Mouse (Mus musculus) liver, embryonic 15.5 days (tissue): ENCODE data around the gene Tgfbr2. TPM values are rescaled to one million over a fixed set of nuclear protein-coding genes. Genes with fewer than 3 reads are reported as not detected.

Experiments used
- ATAC-seq: fragments of 200-750 bp; cut with Nextera tagmentation; 2 replicates; pipeline ENCODE4 v1.8.0; 2017; ENCODE audit warnings: moderate number of reproducible peaks, mild to moderate bottlenecking, moderate library complexity; ENCODE audit not compliant: insufficient read depth
- H3K27ac ChIP-seq: fragments of 300-500 bp; sonication (generic); replicated peaks from 2 replicates; pipeline ENCODE4 v1.5.1; 2015; ENCODE audit warnings: mild to moderate bottlenecking, inconsistent platforms
- H3K27me3 ChIP-seq: fragments of 300-500 bp; sonication (generic); 2 replicates; pipeline ENCODE4 v1.6.1; 2015; ENCODE audit warnings: mild to moderate bottlenecking, inconsistent platforms
- H3K36me3 ChIP-seq: fragments of 300-500 bp; sonication (generic); replicated peaks from 2 replicates; pipeline ENCODE4 v1.6.1; 2015; ENCODE audit warnings: moderate library complexity, mild to moderate bottlenecking, inconsistent platforms
- H3K4me1 ChIP-seq: fragments of 300-500 bp; sonication (generic); replicated peaks from 2 replicates; pipeline ENCODE4 v1.6.1; 2015; ENCODE audit warnings: inconsistent platforms
- H3K4me2 ChIP-seq: fragments of 300-500 bp; sonication (generic); 2 replicates; pipeline ENCODE4 v1.6.1; 2015; ENCODE audit warnings: moderate library complexity, mild to moderate bottlenecking, inconsistent platforms
- H3K4me3 ChIP-seq: fragments of 300-500 bp; sonication (generic); replicated peaks from 2 replicates; pipeline ENCODE4 v1.5.1; 2015; ENCODE audit warnings: mild to moderate bottlenecking, inconsistent platforms
- H3K9ac ChIP-seq: fragments of 300-500 bp; sonication (generic); 2 replicates; pipeline ENCODE4 v1.6.1; 2015; ENCODE audit warnings: moderate library complexity, mild to moderate bottlenecking, inconsistent platforms
- H3K9me3 ChIP-seq: fragments of 300-500 bp; sonication (generic); replicated peaks from 2 replicates; pipeline ENCODE4 v1.6.1; 2016; ENCODE audit warnings: inconsistent platforms
- WGBS: fragments of 180-500 bp; shearing (Covaris S2); methylation state at CpG from one replicate; pipeline ENCODE4 v1.1.7; 2015; ENCODE audit warnings: mixed read lengths; ENCODE audit not compliant: insufficient replicate concordance; 5-methylcytosine and 5-hydroxymethylcytosine counted together
- polyA plus RNA-seq: library from polyadenylated mRNA; unstranded; fragments of >200 nt; fragmentation: Nextera tagmentation; extraction: Ambion mirVana; gene quantifications from 2 replicates; pipeline ENCODE4 v1.2.1, GENCODE M21; 2015

Gene Tgfbr2
- polyA plus RNA-seq, 1 experiment from 2014 or later, result 6.6 TPM

DNA sequence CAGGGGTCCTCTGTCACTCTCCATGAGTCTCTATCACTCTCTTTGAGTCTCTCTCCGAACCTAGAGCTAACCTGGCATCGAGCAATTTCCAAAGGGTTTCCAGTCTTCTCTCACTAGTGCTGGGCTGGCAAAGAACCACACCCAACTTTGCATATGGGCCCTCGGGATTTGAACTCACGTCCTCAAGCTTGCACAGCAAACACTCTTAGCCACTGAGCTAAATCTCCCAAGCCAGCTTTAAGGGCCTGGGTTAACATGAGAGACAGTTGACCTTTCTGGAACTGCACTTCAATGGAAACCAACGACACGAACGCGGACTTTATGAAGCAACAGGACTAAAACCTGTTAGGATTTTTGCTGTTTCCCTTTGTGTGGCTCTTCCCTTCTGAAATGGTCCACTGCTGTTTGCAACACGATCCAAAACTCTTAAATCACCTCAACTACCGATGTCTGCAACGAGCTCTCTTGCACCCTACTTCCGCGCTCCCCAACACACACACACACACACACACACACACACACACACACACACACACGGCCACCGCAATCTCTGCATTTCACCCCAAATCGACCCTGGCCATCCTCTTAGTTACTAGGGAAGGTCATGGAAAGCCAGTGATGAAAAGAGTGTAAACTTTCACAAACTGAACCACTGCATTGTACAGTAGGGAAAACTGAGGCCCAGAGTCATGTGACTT, 1.5 kb downstream of the Tgfbr2 start:
- no peaks in the 10 kb centered on the region for H3K36me3 ChIP-seq
- peak overlapping the region; percentile 65 for H3K4me3 ChIP-seq
- no peak for ATAC-seq
- H3K9ac ChIP-seq, result no peak overlapping the region
- 48% methylated on average over 16 of the region's 16 CpGs for WGBS
- no peaks in the 10 kb centered on the region for H3K9me3 ChIP-seq
- peaks cover 37% of the 10 kb centered on the region for H3K4me1 ChIP-seq
- H3K27me3 ChIP-seq, result peaks cover 12% of the 10 kb centered on the region
- H3K4me2 ChIP-seq, result peak overlapping the region; percentile 72
- peak overlapping the region; percentile 83 for H3K27ac ChIP-seq

DNA sequence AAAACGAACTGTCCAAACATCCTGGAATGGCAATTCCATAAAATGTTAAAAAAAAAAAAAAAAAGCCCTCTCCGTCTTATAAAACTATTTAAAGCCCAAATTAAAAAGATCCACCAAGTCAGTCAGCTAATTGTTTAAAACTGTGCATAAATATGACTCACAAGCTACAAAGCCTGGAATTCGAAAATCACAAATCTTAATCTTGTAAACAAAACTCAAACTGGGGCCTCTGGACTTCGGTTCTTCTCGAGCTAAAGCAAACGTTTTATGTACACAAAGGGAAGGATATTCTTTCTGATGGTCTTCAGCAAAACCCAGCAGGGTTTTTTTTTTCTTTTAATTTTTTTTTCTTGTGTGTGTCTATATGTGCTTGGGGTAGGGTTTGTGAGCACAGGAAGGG, 2.1 kb downstream of the Tgfbr2 start:
- Histone ChIP-seq H3K9ac (no peak overlapping the region), H3K4me1 (peaks cover 37% of the 10 kb centered on the region), H3K27me3 (peaks cover 12% of the 10 kb centered on the region), H3K4me2 (peak overlapping the region; percentile 72), H3K27ac (peak overlapping the region; percentile 38), H3K36me3 (no peaks in the 10 kb centered on the region), H3K9me3 (no peaks in the 10 kb centered on the region), H3K4me3 (0 out of 2 replicates have a peak overlapping the region, but pooled peaks have one; percentile 65)
- WGBS, result 42% methylated on average over 6 of the region's 6 CpGs
- no peak for ATAC-seq

DNA sequence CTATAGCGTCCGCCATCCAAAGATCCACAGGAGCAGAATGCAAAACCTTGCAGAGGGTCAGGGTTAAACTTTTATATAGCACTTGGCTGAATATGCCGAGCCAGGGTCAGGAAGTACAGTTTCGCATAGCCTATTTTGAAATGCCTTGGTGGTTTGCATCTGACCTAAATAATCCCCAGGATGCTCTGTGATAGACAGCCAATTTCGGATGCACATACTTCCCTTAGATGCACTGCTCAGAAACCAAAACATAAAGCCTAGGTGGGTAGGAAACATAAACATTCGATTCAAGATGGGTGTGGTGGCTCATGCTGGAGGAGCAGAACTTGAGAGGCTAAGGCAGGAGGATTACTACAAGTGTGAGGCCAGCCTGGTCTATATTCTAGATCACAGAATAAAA, 6.1 kb downstream of the Tgfbr2 start:
- peaks cover 28% of the 10 kb centered on the region for H3K4me1 ChIP-seq
- peaks cover 1% of the 10 kb centered on the region; the same call in 1 of the 2 replicates for H3K27me3 ChIP-seq
- H3K9me3 ChIP-seq, result no peaks in the 10 kb centered on the region
- no peaks in the 10 kb centered on the region for H3K36me3 ChIP-seq
- ATAC-seq, result no peak
- H3K4me3 ChIP-seq, result no peak overlapping the region
- no peak overlapping the region for H3K9ac ChIP-seq
- WGBS, result 49% methylated on average over 6 of the region's 6 CpGs
- no peak overlapping the region for H3K4me2 ChIP-seq
- H3K27ac ChIP-seq, result no peak overlapping the region

DNA sequence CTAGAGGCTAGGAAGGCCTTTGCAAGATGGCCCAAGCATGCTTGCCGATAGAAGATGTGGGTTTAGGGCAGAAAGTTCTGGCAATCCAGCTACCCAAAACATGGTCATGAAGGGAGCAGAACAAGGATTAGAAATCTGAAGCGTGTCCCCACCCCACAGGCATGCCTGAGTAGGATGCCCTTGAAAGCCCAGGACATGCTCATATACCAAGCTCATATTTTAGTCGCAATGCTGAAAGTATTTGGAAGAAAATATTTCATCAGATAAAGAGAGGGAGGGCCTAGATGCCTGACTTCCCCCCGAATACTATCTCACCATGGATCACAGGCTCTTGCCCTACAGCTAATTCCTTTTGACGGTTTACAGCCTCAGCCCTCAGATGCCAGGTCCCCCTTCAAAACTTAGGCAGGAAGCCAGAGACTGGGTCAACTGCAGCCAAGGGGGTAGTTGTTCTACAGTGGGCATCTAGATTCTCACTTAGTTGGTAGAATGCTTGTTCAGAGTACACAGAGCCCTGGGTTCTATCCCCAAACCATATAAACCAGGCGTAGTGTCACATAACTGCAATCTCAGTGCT, 7.8 kb downstream of the Tgfbr2 start:
- Histone ChIP-seq H3K27ac (no peak overlapping the region), H3K36me3 (no peaks in the 10 kb centered on the region), H3K4me2 (no peak overlapping the region), H3K27me3 (no peaks in the 10 kb centered on the region), H3K4me1 (peaks cover 19% of the 10 kb centered on the region; the same call in 1 of the 2 replicates), H3K4me3 (no peak overlapping the region), H3K9ac (no peak overlapping the region), H3K9me3 (no peaks in the 10 kb centered on the region)
- ATAC-seq, result no peak
- WGBS, result 48% methylated on average over 6 of the region's 6 CpGs

DNA sequence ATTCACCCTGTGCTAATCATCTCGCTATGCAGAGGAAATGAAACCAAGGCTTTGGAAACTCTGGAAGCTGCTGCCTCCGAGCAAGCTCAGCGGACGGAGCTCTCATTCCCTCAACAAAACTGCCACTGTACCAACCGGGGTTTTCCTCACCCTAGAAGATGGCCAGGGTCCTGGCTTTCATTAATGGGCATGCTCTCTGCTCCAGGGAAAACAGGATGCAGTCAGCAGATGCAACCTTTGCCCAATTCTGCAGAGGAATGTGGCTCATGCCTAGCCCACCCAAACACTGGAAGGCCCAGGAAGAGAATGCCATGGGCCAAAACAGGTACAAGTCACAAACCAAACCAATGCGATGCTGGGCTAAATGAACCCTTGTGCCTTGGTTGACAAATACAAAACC, 8.8 kb downstream of the Tgfbr2 start:
- Histone ChIP-seq H3K27ac (no peak overlapping the region), H3K4me2 (no peak overlapping the region), H3K4me1 (peaks cover 19% of the 10 kb centered on the region; the same call in 1 of the 2 replicates), H3K4me3 (no peak overlapping the region), H3K9me3 (no peaks in the 10 kb centered on the region), H3K9ac (no peak overlapping the region), H3K27me3 (no peaks in the 10 kb centered on the region), H3K36me3 (no peaks in the 10 kb centered on the region)
- WGBS, result 74% methylated on average over 6 of the region's 6 CpGs
- no peak for ATAC-seq

DNA sequence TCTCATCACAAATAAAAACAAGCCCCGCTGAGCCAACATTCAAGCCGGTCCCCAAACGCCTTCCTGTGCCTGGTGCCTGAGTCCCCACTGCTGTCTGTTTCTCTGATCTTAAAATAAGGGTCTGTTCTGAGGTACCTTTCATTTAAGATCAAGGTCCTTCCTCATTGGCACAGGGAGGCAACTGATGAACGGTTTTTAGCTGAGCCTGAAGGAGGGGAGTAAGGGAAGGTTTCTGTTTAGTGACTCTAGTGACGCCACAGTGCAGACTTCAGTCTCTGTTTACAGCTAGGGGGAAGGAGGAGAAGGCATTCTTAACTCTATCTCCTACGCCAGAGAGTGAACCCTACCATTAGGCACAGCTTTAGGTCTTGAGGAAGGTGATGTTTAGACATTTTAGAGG, 11.3 kb downstream of the Tgfbr2 start:
- no peak overlapping the region for H3K4me2 ChIP-seq
- no peaks in the 10 kb centered on the region for H3K27me3 ChIP-seq
- no peak overlapping the region for H3K9ac ChIP-seq
- H3K9me3 ChIP-seq, result no peaks in the 10 kb centered on the region
- 54% methylated on average over 6 of the region's 6 CpGs for WGBS
- no peak for ATAC-seq
- no peak overlapping the region for H3K27ac ChIP-seq
- H3K36me3 ChIP-seq, result no peaks in the 10 kb centered on the region
- H3K4me1 ChIP-seq, result peaks cover 30% of the 10 kb centered on the region
- no peak overlapping the region for H3K4me3 ChIP-seq

DNA sequence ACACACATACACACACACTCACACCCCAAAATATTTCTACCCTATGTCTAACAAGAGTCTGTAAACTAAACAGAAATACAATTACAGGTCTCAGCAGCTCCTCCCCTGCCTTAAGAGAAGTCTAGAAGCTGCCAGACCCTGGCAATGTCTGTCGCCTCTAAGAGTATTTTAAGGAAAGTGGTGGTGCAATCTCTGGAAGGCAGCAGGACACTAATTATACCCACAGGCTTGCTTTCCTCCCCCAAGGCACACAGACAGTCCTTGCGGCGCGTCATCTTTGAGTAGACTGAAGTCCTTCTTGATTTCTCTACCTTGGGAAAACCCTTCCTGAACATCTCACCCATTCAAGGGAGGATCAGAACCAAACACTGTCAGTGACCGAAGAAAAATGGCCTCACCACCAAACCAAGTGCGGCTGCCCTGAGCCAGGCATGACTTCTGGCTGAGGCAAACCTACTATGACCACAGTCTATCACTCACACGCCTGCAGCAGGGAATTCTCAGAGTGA, 12.2 kb downstream of the Tgfbr2 start:
- no peak overlapping the region for H3K9ac ChIP-seq
- H3K27me3 ChIP-seq, result no peaks in the 10 kb centered on the region
- no peak overlapping the region for H3K27ac ChIP-seq
- H3K4me2 ChIP-seq, result no peak overlapping the region
- H3K4me3 ChIP-seq, result no peak overlapping the region
- WGBS, result 73% methylated on average over 7 of the region's 7 CpGs
- no peaks in the 10 kb centered on the region for H3K36me3 ChIP-seq
- peaks cover 27% of the 10 kb centered on the region for H3K4me1 ChIP-seq
- no peaks in the 10 kb centered on the region for H3K9me3 ChIP-seq
- ATAC-seq, result no peak

DNA sequence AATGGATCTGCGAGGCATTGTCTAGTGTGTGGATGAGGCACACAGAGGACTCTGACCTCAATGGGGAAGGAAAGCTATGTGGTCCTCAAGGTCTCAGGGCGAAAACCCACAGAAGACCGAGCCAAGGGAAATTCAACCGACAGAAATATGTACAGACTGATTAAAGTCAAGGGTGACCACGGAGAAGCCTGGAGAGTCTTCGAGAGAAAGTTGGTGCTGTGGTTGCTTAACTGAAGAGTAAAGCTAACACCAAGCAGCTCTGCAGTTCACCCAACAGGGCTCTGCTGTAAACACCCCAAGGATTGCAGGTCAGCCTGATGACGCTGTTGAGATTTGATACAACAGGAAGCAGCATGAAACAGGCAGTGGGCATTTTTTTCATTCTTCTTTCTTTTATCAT, 14.3 kb downstream of the Tgfbr2 start:
- ATAC-seq, result no peak
- peak overlapping the region; percentile 45; the same call in 1 of the 2 replicates for H3K27ac ChIP-seq
- 19% methylated on average over 7 of the region's 7 CpGs for WGBS
- H3K4me2 ChIP-seq, result no peak overlapping the region
- H3K9ac ChIP-seq, result no peak overlapping the region
- no peak overlapping the region for H3K4me3 ChIP-seq
- no peaks in the 10 kb centered on the region for H3K36me3 ChIP-seq
- peaks cover 18% of the 10 kb centered on the region for H3K4me1 ChIP-seq
- no peaks in the 10 kb centered on the region for H3K9me3 ChIP-seq
- no peaks in the 10 kb centered on the region for H3K27me3 ChIP-seq

DNA sequence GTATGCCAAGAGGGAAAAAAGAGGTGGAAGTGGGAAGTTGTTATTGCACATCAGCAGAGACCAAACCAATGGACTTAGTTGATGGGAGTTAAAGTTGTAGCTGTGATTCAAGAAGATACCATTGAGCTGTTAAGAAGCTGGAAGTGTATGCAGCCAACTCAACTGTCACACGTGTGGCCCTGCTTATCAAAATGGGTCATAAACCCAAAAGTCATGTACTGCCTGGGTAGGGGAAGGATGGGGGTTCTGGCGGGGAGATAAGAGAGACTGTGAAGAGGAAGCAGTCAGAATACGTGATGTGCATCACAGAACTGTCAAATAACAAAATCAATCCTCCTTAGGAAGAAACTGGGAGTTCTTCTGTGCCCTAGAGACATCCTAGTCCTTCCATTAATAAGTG, 15.1 kb downstream of the Tgfbr2 start:
- 25% methylated on average over 3 of the region's 3 CpGs for WGBS
- H3K9ac ChIP-seq, result no peak overlapping the region
- peaks cover 7% of the 10 kb centered on the region for H3K36me3 ChIP-seq
- H3K27ac ChIP-seq, result no peak overlapping the region
- no peak overlapping the region for H3K4me3 ChIP-seq
- no peaks in the 10 kb centered on the region for H3K9me3 ChIP-seq
- peaks cover 18% of the 10 kb centered on the region for H3K4me1 ChIP-seq
- peak; percentile 51; the same call in 1 of the 2 replicates for ATAC-seq
- H3K4me2 ChIP-seq, result no peak overlapping the region
- no peaks in the 10 kb centered on the region for H3K27me3 ChIP-seq

DNA sequence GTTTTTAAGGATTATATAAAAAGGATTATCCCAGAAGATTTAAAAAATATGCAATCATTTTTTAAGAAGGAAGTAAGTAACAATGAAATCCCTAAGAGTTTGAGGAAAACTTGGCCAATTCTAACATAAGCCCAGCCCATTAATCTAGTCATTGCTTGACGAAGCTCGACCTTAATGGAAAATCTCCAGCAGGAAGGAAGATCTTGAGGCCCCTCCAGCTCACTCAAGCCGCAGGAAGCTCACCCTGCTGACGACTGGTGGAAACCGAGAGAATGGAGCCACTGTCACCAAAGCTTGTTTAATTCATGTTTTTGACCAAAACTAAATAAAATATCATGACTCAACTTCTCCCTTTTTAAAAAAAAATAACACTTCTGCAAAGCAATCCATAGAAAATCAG, 18.7 kb downstream of the Tgfbr2 start:
- Histone ChIP-seq H3K4me1 (peaks cover 19% of the 10 kb centered on the region), H3K9ac (no peak overlapping the region), H3K4me2 (no peak overlapping the region), H3K27me3 (no peaks in the 10 kb centered on the region), H3K27ac (no peak overlapping the region), H3K36me3 (peaks cover 7% of the 10 kb centered on the region), H3K9me3 (no peaks in the 10 kb centered on the region), H3K4me3 (no peak overlapping the region)
- no peak for ATAC-seq
- 54% methylated on average over 5 of the region's 5 CpGs for WGBS

DNA sequence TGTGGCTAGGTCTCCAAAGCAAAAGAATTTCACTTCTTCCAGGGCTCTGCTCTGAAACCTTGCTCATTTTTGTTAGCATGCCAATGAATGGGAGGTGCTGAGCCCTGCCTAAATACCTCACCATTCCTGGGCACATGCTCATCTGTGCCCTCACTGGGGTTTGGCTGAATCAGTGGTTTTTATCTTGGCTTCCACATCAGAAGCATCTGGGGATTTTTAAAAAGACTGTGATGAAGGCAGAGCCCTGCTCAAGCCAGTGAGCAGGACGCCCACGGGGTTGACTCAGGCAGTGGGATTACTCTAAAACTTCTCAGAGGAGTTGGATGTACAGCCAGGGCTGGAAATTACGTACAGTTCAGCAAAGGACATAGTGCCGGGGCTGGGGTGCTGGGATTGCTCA, 22.3 kb downstream of the Tgfbr2 start:
- Histone ChIP-seq H3K9me3 (no peaks in the 10 kb centered on the region), H3K4me3 (no peak overlapping the region), H3K4me1 (peaks cover 6% of the 10 kb centered on the region), H3K27me3 (no peaks in the 10 kb centered on the region), H3K27ac (no peak overlapping the region), H3K4me2 (no peak overlapping the region), H3K9ac (no peak overlapping the region), H3K36me3 (peaks cover 7% of the 10 kb centered on the region)
- no peak for ATAC-seq
- 57% methylated on average over 4 of the region's 4 CpGs for WGBS
